Mouse (Mus musculus) cerebellum, adult 2 months (tissue): ENCODE measurements at regions not wholly inside any gene's neighbourhood (a gene's known extent, or its start where the extent isn't known, plus 50 kb on each side); places are given as distances from the start of the nearest gene placed in this dataset.

ENCODE experiments used
- CTCF ChIP-seq: fragments of 200-500 bp; IDR thresholded peaks from 2 replicates; pipeline ENCODE4 v1.5.1; 2011; ENCODE audit warnings: low read depth, mild to moderate bottlenecking, control low read depth, low read length, moderate library complexity, borderline replicate concordance; ENCODE audit not compliant: insufficient read depth
- POLR2A ChIP-seq: fragments of 200-500 bp; IDR thresholded peaks from 2 replicates; pipeline ENCODE4 v1.6.1; 2011; ENCODE audit warnings: low read length, control low read depth, borderline replicate concordance; ENCODE audit not compliant: insufficient read depth

DNA sequence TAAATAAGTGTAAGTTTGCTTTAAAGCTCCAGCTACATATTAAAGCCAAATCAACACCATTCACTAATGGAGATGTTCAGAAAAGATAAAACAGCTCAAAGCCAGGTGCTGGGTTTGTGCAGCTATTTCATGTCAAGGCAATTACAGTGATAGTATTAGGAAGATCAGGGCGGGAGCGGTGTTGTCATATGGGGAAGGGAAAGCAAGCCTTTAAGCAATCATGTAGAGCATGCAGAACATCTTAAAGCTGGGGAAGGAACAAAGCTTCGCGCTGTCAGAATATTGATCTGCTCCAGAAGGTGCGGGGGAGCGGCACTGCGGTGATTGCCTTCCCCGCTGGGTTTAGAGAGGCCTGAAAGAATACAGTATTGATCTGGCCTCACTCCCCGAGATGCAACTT is 724.9 kb downstream of the Nr2f2 start:
- TF ChIP-seq CTCF (no peak), POLR2A (no peak)
